Mouse (Mus musculus): ENCODE results near the gene Dgka. TPM values are rescaled to one million over a fixed set of nuclear protein-coding genes. Genes with fewer than 3 reads are reported as not detected.
"Not testable (repeated sequence)": the region's sequence is repeated elsewhere in the genome, so short reads cannot be mapped to it uniquely, and the experiment has no call there.

Gene Dgka
- polyA plus RNA-seq, 1 experiment from 2014 or later, result 4.7 TPM

DNA sequence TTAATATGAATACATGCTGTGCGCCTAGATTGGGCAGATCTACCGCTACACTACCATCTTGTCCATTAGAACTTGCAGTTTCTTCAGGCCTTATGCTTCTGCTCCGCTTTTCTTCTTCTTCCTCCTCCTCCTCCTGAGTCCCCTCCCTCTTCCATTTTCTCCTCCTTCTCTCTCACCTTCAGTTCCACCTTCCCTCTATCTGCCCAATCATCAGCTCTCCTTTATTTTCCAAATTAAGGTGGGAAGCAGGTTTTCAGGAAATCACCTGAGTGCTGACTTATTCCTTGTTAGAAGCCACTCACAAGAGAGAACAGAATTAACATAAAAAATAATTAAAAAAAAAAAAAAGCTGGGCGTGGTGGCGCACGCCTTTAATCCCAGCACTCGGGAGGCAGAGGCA, 33.3 kb downstream of the Dgka start:
- ATAC-seq (ENCODE audit: low FRiP score, low TSS enrichment); H3K27ac ChIP-seq (ENCODE audit: low read depth, low read length); H3K9ac ChIP-seq (ENCODE audit: low read depth, low read length); H3K4me3 ChIP-seq (ENCODE audit: low read length); H3K4me2 ChIP-seq (replicated peaks; ENCODE audit: low read depth, low read length); H3K9me3 ChIP-seq (ENCODE audit: control insufficient read depth, low read length); H3K4me1 ChIP-seq (ENCODE audit: control insufficient read depth, insufficient read depth, low read length); H3K36me3 ChIP-seq (ENCODE audit: control insufficient read depth, insufficient read depth, low read length); H3K27me3 ChIP-seq (ENCODE audit: control insufficient read depth, insufficient read depth, low read length): not testable (repeated sequence)
- 95% methylated on average over 7 of the region's 7 CpGs for WGBS

DNA sequence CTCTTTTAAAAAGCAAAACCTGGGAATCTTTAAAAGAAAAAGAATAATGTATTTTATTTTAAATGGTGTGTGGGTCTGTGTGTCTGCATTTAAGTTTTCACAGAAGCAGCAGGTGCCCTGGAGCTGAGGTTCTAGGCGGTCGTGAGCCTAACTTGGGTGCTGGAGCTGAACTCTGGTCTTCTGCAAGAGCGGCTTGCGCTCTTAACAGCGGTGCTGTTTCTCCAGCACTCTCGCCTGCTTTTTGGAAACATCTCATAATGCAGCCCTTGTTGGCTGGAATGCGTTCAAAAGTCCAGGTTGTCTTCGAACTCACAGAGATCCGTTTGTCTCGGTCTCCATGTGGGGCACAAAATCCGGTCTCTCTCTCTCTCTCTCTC, 39.4 kb downstream of the Dgka start:
- peak overlapping the region; percentile 56 for H3K9ac ChIP-seq (ENCODE audit: low read depth, low read length)
- peak; percentile 6; the same call in 1 of the 2 replicates for ATAC-seq (ENCODE audit: low FRiP score, low TSS enrichment)

DNA sequence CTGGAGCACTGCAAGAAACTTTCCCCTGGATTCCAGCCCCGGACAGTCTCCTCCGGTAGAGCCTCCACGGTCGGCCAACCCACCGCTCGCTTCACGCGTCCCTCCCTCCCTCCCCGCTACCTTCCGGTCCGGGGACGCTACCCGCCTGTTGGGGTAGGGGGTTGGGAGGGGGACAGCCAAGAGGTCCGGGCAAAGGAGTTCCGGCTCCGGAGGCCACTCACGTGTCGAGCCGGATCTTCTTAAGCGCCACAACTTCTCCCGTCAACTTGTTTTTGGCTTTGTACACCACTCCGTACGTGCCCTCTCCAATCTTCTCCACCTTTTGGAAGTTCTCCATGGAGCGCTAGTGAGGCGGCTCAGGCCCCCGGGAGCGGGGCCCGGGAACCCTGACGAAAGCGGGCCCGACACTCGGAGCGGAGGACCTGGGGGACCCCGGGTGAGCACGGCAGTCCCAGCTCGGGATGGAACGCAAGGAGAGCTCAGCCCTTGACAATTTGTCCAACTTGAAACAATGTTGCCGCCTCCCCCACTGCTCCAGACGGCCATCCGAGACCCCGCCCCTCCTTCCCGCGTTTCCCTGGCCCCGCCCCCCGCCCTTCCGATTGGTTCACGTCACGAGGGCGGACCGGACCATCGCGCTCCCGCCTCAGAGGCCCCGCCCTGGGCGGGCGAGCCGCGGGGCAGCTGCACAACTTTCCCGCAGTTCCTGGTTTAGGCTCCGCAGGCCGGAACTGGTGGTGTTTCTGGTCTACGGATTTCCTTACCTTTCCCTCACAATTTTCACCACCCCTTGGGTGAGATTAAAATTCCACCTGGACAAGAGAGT, 40.0 kb downstream of the Dgka start, which contains the start of gene Cdk2:
TSS of gene Cdk2 (minus strand) at position 541 of the 826 bp plus-strand sequence.
- under 1% methylated on average over 60 of the region's 62 CpGs for WGBS
- peak; percentile 95 for ATAC-seq (ENCODE audit: low FRiP score, low TSS enrichment)
- H3K9ac ChIP-seq (ENCODE audit: low read depth, low read length), result peak within 1 kb of the TSS; percentile 76
- H3K4me3 ChIP-seq (ENCODE audit: low read length), result peak within 1 kb of the TSS; percentile 75
- no peaks in the 10 kb centered on the region for H3K27me3 ChIP-seq (ENCODE audit: control insufficient read depth, insufficient read depth, low read length)
- peak within 1 kb of the TSS; percentile 66 for H3K4me2 ChIP-seq (replicated peaks; ENCODE audit: low read depth, low read length)
- no peaks in the 10 kb centered on the region for H3K9me3 ChIP-seq (ENCODE audit: control insufficient read depth, low read length)
- peak within 1 kb of the TSS; percentile 97 for H3K27ac ChIP-seq (ENCODE audit: low read depth, low read length)
- H3K4me1 ChIP-seq (ENCODE audit: control insufficient read depth, insufficient read depth, low read length), result peaks cover 8% of the 10 kb centered on the region; the same call in 1 of the 2 replicates
- H3K36me3 ChIP-seq (ENCODE audit: control insufficient read depth, insufficient read depth, low read length), result peaks cover 32% of the 10 kb centered on the region

More for the DNA sequence above, 39.4 kb downstream of the Dgka start:
- Histone ChIP-seq H3K36me3 (ENCODE audit: control insufficient read depth, insufficient read depth, low read length) (peaks cover 26% of the 10 kb centered on the region), H3K4me2 (replicated peaks; ENCODE audit: low read depth, low read length) (peak overlapping the region; percentile 43), H3K4me3 (ENCODE audit: low read length) (peak overlapping the region; percentile 75), H3K4me1 (ENCODE audit: control insufficient read depth, insufficient read depth, low read length) (peaks cover 8% of the 10 kb centered on the region; the same call in 1 of the 2 replicates), H3K27me3 (ENCODE audit: control insufficient read depth, insufficient read depth, low read length) (no peaks in the 10 kb centered on the region), H3K27ac (ENCODE audit: low read depth, low read length) (peak overlapping the region; percentile 42; the same call in 1 of the 2 replicates), H3K9me3 (ENCODE audit: control insufficient read depth, low read length) (no peaks in the 10 kb centered on the region)
- WGBS, result 8% methylated on average over 11 of the region's 11 CpGs

DNA sequence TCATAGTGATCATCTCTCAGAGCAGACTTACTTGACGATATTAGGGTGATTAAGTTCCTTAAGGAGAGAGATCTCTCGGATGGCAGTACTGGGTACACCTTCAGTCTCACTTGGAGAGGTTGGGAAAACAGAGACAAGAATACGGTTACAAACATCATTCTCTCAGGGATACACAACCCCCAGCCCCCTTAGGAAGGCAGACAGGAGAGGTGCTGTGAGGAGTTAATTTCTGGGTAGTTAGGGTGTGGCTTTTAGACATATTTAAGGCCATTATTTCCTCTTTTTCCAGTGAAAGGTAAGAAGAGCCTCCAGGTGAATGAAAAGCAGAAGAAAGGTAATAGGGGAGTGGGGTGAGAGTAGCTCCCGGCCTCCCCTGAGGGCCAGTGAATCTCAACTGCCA, 40.8 kb downstream of the Dgka start, which contains the start of gene Pmel:
TSS of gene Pmel (plus strand) at position 301 of the 400 bp plus-strand sequence.
- no peaks in the 10 kb centered on the region for H3K9me3 ChIP-seq (ENCODE audit: control insufficient read depth, low read length)
- peaks cover 8% of the 10 kb centered on the region; the same call in 1 of the 2 replicates for H3K4me1 ChIP-seq (ENCODE audit: control insufficient read depth, insufficient read depth, low read length)
- WGBS, result 8% methylated on average over 4 of the region's 4 CpGs
- H3K27ac ChIP-seq (ENCODE audit: low read depth, low read length), result peak within 1 kb of the TSS; percentile 97
- peak within 1 kb of the TSS; percentile 76 for H3K9ac ChIP-seq (ENCODE audit: low read depth, low read length)
- H3K36me3 ChIP-seq (ENCODE audit: control insufficient read depth, insufficient read depth, low read length), result peaks cover 40% of the 10 kb centered on the region
- peak within 1 kb of the TSS; percentile 75 for H3K4me3 ChIP-seq (ENCODE audit: low read length)
- H3K27me3 ChIP-seq (ENCODE audit: control insufficient read depth, insufficient read depth, low read length), result no peaks in the 10 kb centered on the region
- ATAC-seq (ENCODE audit: low FRiP score, low TSS enrichment), result no peak
- H3K4me2 ChIP-seq (replicated peaks; ENCODE audit: low read depth, low read length), result peak within 1 kb of the TSS; percentile 66

- no peak overlapping the region for H3K27ac ChIP-seq (ENCODE audit: low read depth, low read length)
- H3K4me3 ChIP-seq (ENCODE audit: low read length), result no peak overlapping the region
- H3K4me1 ChIP-seq (ENCODE audit: control insufficient read depth, insufficient read depth, low read length), result peaks cover 8% of the 10 kb centered on the region; the same call in 1 of the 2 replicates
- 79% methylated on average over 6 of the region's 6 CpGs for WGBS
- H3K9me3 ChIP-seq (ENCODE audit: control insufficient read depth, low read length), result no peaks in the 10 kb centered on the region
- no peak for ATAC-seq (ENCODE audit: low FRiP score, low TSS enrichment)
- no peaks in the 10 kb centered on the region for H3K27me3 ChIP-seq (ENCODE audit: control insufficient read depth, insufficient read depth, low read length)
- 0 out of 2 replicates have a peak overlapping the region, but pooled peaks have one; percentile 66 for H3K4me2 ChIP-seq (replicated peaks; ENCODE audit: low read depth, low read length)
- no peak overlapping the region for H3K9ac ChIP-seq (ENCODE audit: low read depth, low read length)
- peaks cover 49% of the 10 kb centered on the region for H3K36me3 ChIP-seq (ENCODE audit: control insufficient read depth, insufficient read depth, low read length)
These were observed 42.2 kb downstream of the Dgka start for GRCm38 (mm10) chr10:128702328-128703007.

DNA sequence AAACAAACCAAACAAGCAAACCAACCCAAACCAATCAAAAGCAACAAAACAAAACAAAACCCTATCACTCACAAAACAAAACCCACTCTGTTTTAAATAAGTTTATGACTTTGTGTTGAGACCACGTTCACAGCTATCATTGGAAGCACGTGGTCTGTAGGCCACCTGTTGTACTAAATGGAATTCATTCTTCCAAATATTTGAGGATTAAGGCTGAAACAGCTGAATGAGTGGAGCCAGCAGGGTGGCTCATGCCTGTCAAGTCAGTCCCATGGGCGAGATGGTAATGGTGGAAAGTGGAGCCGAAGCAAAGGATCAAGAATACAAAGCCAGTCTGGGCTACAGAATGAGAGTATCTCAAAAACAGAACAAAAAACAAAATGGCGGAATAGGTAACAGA, 43.9 kb downstream of the Dgka start:
- ATAC-seq (ENCODE audit: low FRiP score, low TSS enrichment), result no peak
- Histone ChIP-seq H3K36me3 (ENCODE audit: control insufficient read depth, insufficient read depth, low read length) (peaks cover 49% of the 10 kb centered on the region), H3K27ac (ENCODE audit: low read depth, low read length) (no peak overlapping the region), H3K9me3 (ENCODE audit: control insufficient read depth, low read length) (no peaks in the 10 kb centered on the region), H3K27me3 (ENCODE audit: control insufficient read depth, insufficient read depth, low read length) (no peaks in the 10 kb centered on the region), H3K4me3 (ENCODE audit: low read length) (no peak overlapping the region), H3K4me1 (ENCODE audit: control insufficient read depth, insufficient read depth, low read length) (peaks cover 8% of the 10 kb centered on the region; the same call in 1 of the 2 replicates), H3K9ac (ENCODE audit: low read depth, low read length) (no peak overlapping the region), H3K4me2 (replicated peaks; ENCODE audit: low read depth, low read length) (no peak overlapping the region)
- WGBS, result 91% methylated on average over 5 of the region's 5 CpGs

DNA sequence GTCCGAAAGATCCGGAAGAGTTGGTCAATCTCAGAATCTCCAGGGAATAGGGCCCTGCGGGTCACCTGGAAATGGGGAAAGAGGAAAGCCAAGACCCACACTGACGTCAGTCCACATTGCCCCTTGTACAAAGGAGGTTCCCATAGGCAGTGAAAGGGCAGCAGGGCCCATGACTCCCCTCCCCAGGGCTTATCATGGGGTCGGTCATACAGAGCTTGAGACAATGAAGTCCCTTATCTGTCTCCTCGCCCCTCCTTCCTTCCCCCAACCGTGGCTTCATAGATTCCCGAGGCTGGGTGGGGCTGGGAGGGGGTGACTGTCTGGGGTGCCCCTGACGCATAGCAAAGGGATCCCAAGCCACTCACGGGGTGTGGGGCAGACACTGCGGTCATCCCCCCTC, 45.0 kb downstream of the Dgka start:
- H3K4me2 ChIP-seq (replicated peaks; ENCODE audit: low read depth, low read length), result no peak overlapping the region
- 92% methylated on average over 11 of the region's 11 CpGs for WGBS
- H3K27ac ChIP-seq (ENCODE audit: low read depth, low read length), result no peak overlapping the region
- H3K9me3 ChIP-seq (ENCODE audit: control insufficient read depth, low read length), result no peaks in the 10 kb centered on the region
- ATAC-seq (ENCODE audit: low FRiP score, low TSS enrichment), result no peak
- no peak overlapping the region for H3K9ac ChIP-seq (ENCODE audit: low read depth, low read length)
- H3K4me1 ChIP-seq (ENCODE audit: control insufficient read depth, insufficient read depth, low read length), result peaks cover 12% of the 10 kb centered on the region; the same call in 1 of the 2 replicates
- no peaks in the 10 kb centered on the region for H3K27me3 ChIP-seq (ENCODE audit: control insufficient read depth, insufficient read depth, low read length)
- H3K36me3 ChIP-seq (ENCODE audit: control insufficient read depth, insufficient read depth, low read length), result peaks cover 49% of the 10 kb centered on the region
- H3K4me3 ChIP-seq (ENCODE audit: low read length), result no peak overlapping the region

- H3K36me3 ChIP-seq (ENCODE audit: control insufficient read depth, insufficient read depth, low read length), result peaks cover 49% of the 10 kb centered on the region
- H3K4me1 ChIP-seq (ENCODE audit: control insufficient read depth, insufficient read depth, low read length), result peaks cover 16% of the 10 kb centered on the region; the same call in 1 of the 2 replicates
- H3K4me2 ChIP-seq (replicated peaks; ENCODE audit: low read depth, low read length), result no peak overlapping the region
- H3K27me3 ChIP-seq (ENCODE audit: control insufficient read depth, insufficient read depth, low read length), result no peaks in the 10 kb centered on the region
- no peaks in the 10 kb centered on the region for H3K9me3 ChIP-seq (ENCODE audit: control insufficient read depth, low read length)
- H3K9ac ChIP-seq (ENCODE audit: low read depth, low read length), result no peak overlapping the region
- WGBS, result 80% methylated on average over 5 of the region's 5 CpGs
- ATAC-seq (ENCODE audit: low FRiP score, low TSS enrichment), result no peak
- H3K4me3 ChIP-seq (ENCODE audit: low read length), result no peak overlapping the region
- H3K27ac ChIP-seq (ENCODE audit: low read depth, low read length), result no peak overlapping the region
These were observed 45.6 kb downstream of the Dgka start for GRCm38 (mm10) chr10:128699006-128699405.
